Mouse (Mus musculus): ENCODE results near the gene Agtpbp1. TPM values are rescaled to one million over a fixed set of nuclear protein-coding genes. Genes with fewer than 3 reads are reported as not detected.

Agtpbp1 gene
- total and polyA plus RNA-seq, 3 experiments, result 24.2 to 117 (median 33.7) TPM

- TF ChIP-seq SMC3 (IDR thresholded peaks at IDR 0.05; ENCODE audit: low read depth, low read length) (0 out of 2 replicates have a peak, but pooled peaks have one; percentile 4), ZKSCAN1 (IDR thresholded peaks at IDR 0.05; ENCODE audit: low read depth, low read length) (no peak)
- no peaks in the 10 kb centered on the region for H3K9me3 ChIP-seq (replicated peaks; ENCODE audit: insufficient read depth, low read length)
- no peak overlapping the region for H3K9ac ChIP-seq (ENCODE audit: control insufficient read depth, low read depth, low read length, poor library complexity, severe bottlenecking)
- no peaks in the 10 kb centered on the region for H3K4me1 ChIP-seq (ENCODE audit: control insufficient read depth in 1 of 2, insufficient read depth in 2 of 2, low read length in 2 of 2)
- H3K4me3 ChIP-seq (ENCODE audit: control insufficient read depth in 1 of 2, insufficient read depth in 1 of 2, low read depth in 2 of 2, low read length in 2 of 2), result no peak overlapping the region
- no peaks in the 10 kb centered on the region for H3K79me2 ChIP-seq (ENCODE audit: control insufficient read depth, insufficient read depth, low read length, poor library complexity)
- no peaks in the 10 kb centered on the region for H3K27me3 ChIP-seq (ENCODE audit: control insufficient read depth in 1 of 2, insufficient read depth in 2 of 2, low read length in 2 of 2)
- no peak overlapping the region for H3K27ac ChIP-seq (ENCODE audit: control insufficient read depth, low read depth, low read length)
- no peak for DNase-seq (ENCODE audit: low read depth, low spot score)
- H3K36me3 ChIP-seq (ENCODE audit: control insufficient read depth in 1 of 2, insufficient read depth in 2 of 2, low read length in 2 of 2), result no peaks in the 10 kb centered on the region
Observed at GRCm38 (mm10) chr13:59439683-59440082, 145.3 kb downstream of the Agtpbp1 start.

GRCm38 (mm10) chr13:59434554-59434953 is 150.5 kb downstream of the Agtpbp1 start:
- Histone ChIP-seq H3K27ac (ENCODE audit: control insufficient read depth, low read depth, low read length) (no peak overlapping the region), H3K36me3 (ENCODE audit: control insufficient read depth in 1 of 2, insufficient read depth in 2 of 2, low read length in 2 of 2) (no peaks in the 10 kb centered on the region), H3K27me3 (ENCODE audit: control insufficient read depth in 1 of 2, insufficient read depth in 2 of 2, low read length in 2 of 2) (no peaks in the 10 kb centered on the region), H3K4me3 (ENCODE audit: control insufficient read depth in 1 of 2, insufficient read depth in 1 of 2, low read depth in 2 of 2, low read length in 2 of 2) (no peak overlapping the region), H3K79me2 (ENCODE audit: control insufficient read depth, insufficient read depth, low read length, poor library complexity) (no peaks in the 10 kb centered on the region), H3K9me3 (replicated peaks; ENCODE audit: insufficient read depth, low read length) (no peaks in the 10 kb centered on the region), H3K4me1 (ENCODE audit: control insufficient read depth in 1 of 2, insufficient read depth in 2 of 2, low read length in 2 of 2) (no peaks in the 10 kb centered on the region), H3K9ac (ENCODE audit: control insufficient read depth, low read depth, low read length, poor library complexity, severe bottlenecking) (no peak overlapping the region)
- TF ChIP-seq SMC3 (IDR thresholded peaks at IDR 0.05; ENCODE audit: low read depth, low read length) (peak; percentile 59), ELF1 (IDR thresholded peaks at IDR 0.05; ENCODE audit: low read depth, low read length) (no peak), CTCF (IDR thresholded peaks at IDR 0.05 in 2 of 3, conservative IDR thresholded peaks at IDR 0.05 in 1 of 3; ENCODE audit: control insufficient read depth in 1 of 3, insufficient read depth in 1 of 3, low read depth in 2 of 3, low read length in 3 of 3, poor library complexity in 1 of 3, severe bottlenecking in 1 of 3) (peak; percentile 29 to 58 (median 39); a peak in 5 of 6 replicates), RAD21 (IDR thresholded peaks at IDR 0.05; ENCODE audit: low read depth, low read length) (peak; percentile 42), EP300 (IDR thresholded peaks at IDR 0.05; ENCODE audit: low read depth in 1 of 2, low read length in 2 of 2) (no peak), ZC3H11A (IDR thresholded peaks at IDR 0.05; ENCODE audit: low read depth, low read length) (0 out of 2 replicates have a peak, but pooled peaks have one; percentile 22)
- peak; percentile 24 for DNase-seq (ENCODE audit: low read depth, low spot score)

GRCm38 (mm10) chr13:59431124-59431864 is 153.7 kb downstream of the Agtpbp1 start:
- H3K27ac ChIP-seq (ENCODE audit: control insufficient read depth, low read depth, low read length), result no peak overlapping the region
- H3K79me2 ChIP-seq (ENCODE audit: control insufficient read depth, insufficient read depth, low read length, poor library complexity), result no peaks in the 10 kb centered on the region
- no peaks in the 10 kb centered on the region for H3K4me1 ChIP-seq (ENCODE audit: control insufficient read depth in 1 of 2, insufficient read depth in 2 of 2, low read length in 2 of 2)
- H3K27me3 ChIP-seq (ENCODE audit: control insufficient read depth in 1 of 2, insufficient read depth in 2 of 2, low read length in 2 of 2), result no peaks in the 10 kb centered on the region
- TF ChIP-seq MYB (IDR thresholded peaks at IDR 0.05; ENCODE audit: low read depth, low read length), result no peak
- no peak for TF ChIP-seq TBP (IDR thresholded peaks at IDR 0.05; ENCODE audit: low read depth, low read length)
- no peak for TF ChIP-seq ZKSCAN1 (IDR thresholded peaks at IDR 0.05; ENCODE audit: low read depth, low read length)
- no peak for TF ChIP-seq ZC3H11A (IDR thresholded peaks at IDR 0.05; ENCODE audit: low read depth, low read length)
- no peak for TF ChIP-seq MAX (IDR thresholded peaks at IDR 0.05; ENCODE audit: low read length)
- no peak for TF ChIP-seq GATA1 (IDR thresholded peaks at IDR 0.05; ENCODE audit: low read depth, low read length)
- no peak for TF ChIP-seq JUND (IDR thresholded peaks at IDR 0.05; ENCODE audit: low read depth, low read length)
- no peak for TF ChIP-seq GABPA (IDR thresholded peaks at IDR 0.05; ENCODE audit: low read depth, low read length)
- TF ChIP-seq E2F4 (IDR thresholded peaks at IDR 0.05; ENCODE audit: borderline replicate concordance, low read depth, low read length), result no peak
- TF ChIP-seq BHLHE40 (IDR thresholded peaks at IDR 0.05; ENCODE audit: borderline replicate concordance, low read depth, low read length), result no peak
- no peak for TF ChIP-seq RAD21 (IDR thresholded peaks at IDR 0.05; ENCODE audit: low read depth, low read length)
- no peak for TF ChIP-seq MEF2A (IDR thresholded peaks at IDR 0.05; ENCODE audit: extremely low read depth, insufficient replicate concordance, low read depth, low read length, poor library complexity, severe bottlenecking)
- TF ChIP-seq ZNF384 (IDR thresholded peaks at IDR 0.05; ENCODE audit: low read depth, low read length), result no peak
- TF ChIP-seq POLR2A (IDR thresholded peaks at IDR 0.05; ENCODE audit: control insufficient read depth in 1 of 2, insufficient read depth in 1 of 2, low read depth in 1 of 2, low read length in 2 of 2, poor library complexity in 1 of 2), result no peak
- TF ChIP-seq TCF12 (IDR thresholded peaks at IDR 0.05; ENCODE audit: low read depth, low read length), result no peak
- TF ChIP-seq SIN3A (IDR thresholded peaks at IDR 0.05; ENCODE audit: low read length), result no peak
- H3K4me3 ChIP-seq (ENCODE audit: control insufficient read depth in 1 of 2, insufficient read depth in 1 of 2, low read depth in 2 of 2, low read length in 2 of 2), result no peak overlapping the region
- no peak for DNase-seq (ENCODE audit: low read depth, low spot score)
- no peaks in the 10 kb centered on the region for H3K9me3 ChIP-seq (replicated peaks; ENCODE audit: insufficient read depth, low read length)
- no peaks in the 10 kb centered on the region for H3K36me3 ChIP-seq (ENCODE audit: control insufficient read depth in 1 of 2, insufficient read depth in 2 of 2, low read length in 2 of 2)
- H3K9ac ChIP-seq (ENCODE audit: control insufficient read depth, low read depth, low read length, poor library complexity, severe bottlenecking), result no peak overlapping the region
